25 mouse cellular contexts compared by ENCODE assay signal in the genomic region with DNA sequence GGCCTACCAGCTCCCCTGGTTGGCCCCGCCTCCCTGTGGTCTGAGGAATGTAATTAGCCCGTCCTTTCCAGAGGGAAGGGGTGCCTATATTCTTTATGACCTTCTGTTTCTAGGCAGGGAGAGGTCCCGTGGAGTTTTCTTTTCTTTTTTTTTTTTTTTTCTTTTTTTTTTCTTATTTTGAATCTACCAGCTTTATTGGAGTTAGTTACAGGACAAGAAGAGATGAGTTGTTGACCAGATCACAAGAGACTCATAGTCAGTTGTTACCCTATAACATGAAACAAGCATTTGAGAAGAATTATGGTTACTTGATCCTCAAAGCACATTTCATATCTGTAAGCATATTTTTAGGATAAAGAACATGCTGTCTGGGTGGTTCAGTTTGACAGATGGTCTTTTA.
"Had no signal": no experiment of that assay in that cellular context is flagged by ENCODE, and none has a peak within 500 bp of the region (broad histone marks: within the 10 kb centered on the region; RNA-seq: fewer than 3 reads in every experiment).

No protein-coding gene starts in this region.

- DNase-seq: cerebellum, adult 9-10 months; cerebellum, adult 9-11 months; cerebellum, postnatal 10 days; cerebellum, postnatal 14 days; cerebellum, postnatal 25 days; cerebellum, postnatal 36 days; embryo, embryonic 11 days; forebrain, postnatal 0 days; gastrocnemius, adult 2 months; gastrocnemius, postnatal 10 days; gastrocnemius, postnatal 14 days; gastrocnemius, postnatal 25 days; gastrocnemius, postnatal 36 days; heart, adult 11 months; heart, adult 18-20 months; heart, adult 2 months had no signal

- H3K27ac ChIP-seq: embryonic facial prominence, embryonic 10.5 days; embryonic facial prominence, embryonic 12.5 days; embryonic facial prominence, embryonic 13.5 days; embryonic facial prominence, embryonic 15.5 days; forebrain, embryonic 10.5 days; forebrain, embryonic 12.5 days; forebrain, embryonic 13.5 days; forebrain, embryonic 15.5 days; gastrocnemius, adult 2 months; heart, adult 2 months had no signal

- H3K36me3 ChIP-seq: embryonic facial prominence, embryonic 10.5 days; embryonic facial prominence, embryonic 12.5 days; embryonic facial prominence, embryonic 13.5 days; embryonic facial prominence, embryonic 15.5 days; forebrain, embryonic 10.5 days; forebrain, embryonic 12.5 days; forebrain, embryonic 15.5 days had no signal

- H3K4me1 ChIP-seq: embryonic facial prominence, embryonic 10.5 days; embryonic facial prominence, embryonic 12.5 days; embryonic facial prominence, embryonic 13.5 days; embryonic facial prominence, embryonic 15.5 days; forebrain, embryonic 10.5 days; forebrain, embryonic 12.5 days; forebrain, embryonic 13.5 days; forebrain, embryonic 15.5 days had no signal

- H3K4me3 ChIP-seq: embryonic facial prominence, embryonic 10.5 days; embryonic facial prominence, embryonic 12.5 days; embryonic facial prominence, embryonic 13.5 days; embryonic facial prominence, embryonic 15.5 days; erythroblast, embryonic 14.5 days; forebrain, embryonic 10.5 days; forebrain, embryonic 12.5 days; forebrain, embryonic 13.5 days; forebrain, embryonic 15.5 days; gastrocnemius, adult 2 months; heart, adult 2 months had no signal

- H3K9ac ChIP-seq: embryonic facial prominence, embryonic 12.5 days; embryonic facial prominence, embryonic 13.5 days; embryonic facial prominence, embryonic 15.5 days; forebrain, embryonic 12.5 days; forebrain, embryonic 13.5 days; forebrain, embryonic 15.5 days; forebrain, postnatal 0 days had no signal

- H3K9me3 ChIP-seq: embryonic facial prominence, embryonic 10.5 days; embryonic facial prominence, embryonic 12.5 days; embryonic facial prominence, embryonic 13.5 days; embryonic facial prominence, embryonic 15.5 days; forebrain, embryonic 10.5 days; forebrain, embryonic 12.5 days; forebrain, embryonic 13.5 days; forebrain, embryonic 15.5 days had no signal
